Mouse (Mus musculus) CD8-positive naive resting alpha-beta T cell, adult 57 days (primary cell): Measurements from ENCODE around the gene Ccdc12. TPM values are rescaled to one million over a fixed set of nuclear protein-coding genes. Genes with fewer than 3 reads are reported as not detected.

ENCODE experiments used
- total RNA-seq: library from RNA; stranded (reverse); gene quantifications from one replicate; pipeline ENCODE4 v1.2.4, GENCODE M21; 2023

The Ccdc12 gene
- total RNA-seq: 86.0 TPM

DNA sequence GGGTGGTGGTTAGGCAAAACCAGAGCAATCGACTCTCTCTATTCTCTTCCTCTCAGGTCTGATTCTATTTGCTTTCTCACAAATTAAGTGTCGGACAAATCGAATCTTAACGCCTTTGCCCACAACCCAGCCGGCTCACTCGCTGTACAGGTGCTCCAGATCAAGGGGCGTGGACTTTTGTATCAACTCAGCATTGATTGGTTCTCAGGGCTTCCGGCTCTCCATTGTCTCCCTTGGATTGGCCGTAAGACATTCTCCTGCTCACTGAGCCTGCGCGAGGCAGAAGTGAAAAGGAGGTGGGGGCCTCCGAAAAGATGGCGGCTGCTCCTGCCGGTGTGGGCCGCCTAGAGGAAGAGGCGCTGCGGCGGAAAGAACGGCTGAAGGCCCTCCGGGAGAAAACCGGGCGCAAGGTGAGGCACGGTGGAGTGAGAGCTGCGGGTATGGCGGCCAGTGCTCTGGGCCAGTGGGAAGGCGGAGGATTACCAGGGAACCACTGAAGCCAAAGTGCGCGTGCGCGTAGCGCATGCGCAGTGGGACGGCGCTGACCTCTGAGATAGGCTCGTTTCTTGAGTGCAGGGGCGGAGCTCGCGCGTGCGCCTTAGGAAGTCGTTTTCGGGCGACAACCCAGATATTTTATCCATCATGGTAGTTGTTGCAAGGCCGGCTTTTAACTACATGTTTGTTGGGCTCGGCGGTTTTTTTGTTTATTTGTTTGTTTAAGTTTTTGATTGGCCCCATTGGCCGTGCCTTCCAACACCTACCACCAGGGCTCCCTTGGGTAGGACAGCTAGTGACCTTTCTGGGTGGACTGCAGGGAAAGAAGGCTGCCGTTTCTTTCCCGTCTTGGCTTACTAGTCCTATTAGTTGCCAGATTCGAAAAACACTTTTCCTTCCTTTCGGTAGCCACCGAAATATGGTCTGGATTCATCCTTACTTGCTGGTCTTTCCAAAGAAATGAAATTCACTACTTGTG is at the start of gene Ccdc12:
TSS of gene Ccdc12 (plus strand) at position 255 of the 973 bp plus-strand sequence.

DNA sequence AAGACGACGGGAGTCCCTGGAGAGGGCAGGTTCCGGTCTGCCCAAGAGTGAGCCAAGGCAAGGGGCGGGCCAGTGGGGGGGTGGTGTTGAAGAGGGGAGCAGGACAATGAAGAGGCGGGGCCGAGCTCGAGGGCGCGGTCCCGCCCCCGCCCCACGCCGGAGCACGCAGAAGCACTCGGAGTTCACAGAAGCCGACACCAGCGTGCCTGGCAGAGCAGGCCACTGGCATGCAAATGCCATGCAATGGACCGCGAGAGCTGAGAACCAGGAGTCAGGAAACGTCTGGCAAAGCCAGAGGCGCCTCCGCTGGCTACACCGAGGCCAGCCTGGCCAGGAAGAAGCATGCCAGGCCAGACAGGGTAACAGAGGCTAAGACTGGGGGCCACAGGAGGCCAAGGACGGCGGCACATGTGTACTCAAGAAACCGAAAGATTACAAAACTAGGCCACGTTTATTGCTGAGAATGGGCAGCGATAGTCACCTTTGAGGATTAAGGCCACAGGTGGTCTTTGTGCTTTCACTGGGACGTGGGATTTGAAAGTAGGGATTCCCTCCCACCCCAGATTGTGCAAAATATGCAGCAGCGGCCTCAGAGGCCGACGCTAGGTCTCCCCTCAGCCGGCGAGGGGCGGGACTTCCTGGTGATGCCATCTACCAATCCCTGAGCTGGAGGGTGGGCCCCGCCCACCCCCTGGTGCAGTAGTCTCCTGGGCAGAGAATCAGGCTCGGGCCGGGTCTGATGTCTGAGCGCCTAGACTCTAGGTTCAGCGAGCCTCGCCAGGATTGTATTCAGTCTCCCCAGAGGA is 31.7 kb upstream of the Ccdc12 start, which contains the start of gene Nradd:
TSS of gene Nradd (minus strand) at position 92 of the 806 bp plus-strand sequence.

DNA sequence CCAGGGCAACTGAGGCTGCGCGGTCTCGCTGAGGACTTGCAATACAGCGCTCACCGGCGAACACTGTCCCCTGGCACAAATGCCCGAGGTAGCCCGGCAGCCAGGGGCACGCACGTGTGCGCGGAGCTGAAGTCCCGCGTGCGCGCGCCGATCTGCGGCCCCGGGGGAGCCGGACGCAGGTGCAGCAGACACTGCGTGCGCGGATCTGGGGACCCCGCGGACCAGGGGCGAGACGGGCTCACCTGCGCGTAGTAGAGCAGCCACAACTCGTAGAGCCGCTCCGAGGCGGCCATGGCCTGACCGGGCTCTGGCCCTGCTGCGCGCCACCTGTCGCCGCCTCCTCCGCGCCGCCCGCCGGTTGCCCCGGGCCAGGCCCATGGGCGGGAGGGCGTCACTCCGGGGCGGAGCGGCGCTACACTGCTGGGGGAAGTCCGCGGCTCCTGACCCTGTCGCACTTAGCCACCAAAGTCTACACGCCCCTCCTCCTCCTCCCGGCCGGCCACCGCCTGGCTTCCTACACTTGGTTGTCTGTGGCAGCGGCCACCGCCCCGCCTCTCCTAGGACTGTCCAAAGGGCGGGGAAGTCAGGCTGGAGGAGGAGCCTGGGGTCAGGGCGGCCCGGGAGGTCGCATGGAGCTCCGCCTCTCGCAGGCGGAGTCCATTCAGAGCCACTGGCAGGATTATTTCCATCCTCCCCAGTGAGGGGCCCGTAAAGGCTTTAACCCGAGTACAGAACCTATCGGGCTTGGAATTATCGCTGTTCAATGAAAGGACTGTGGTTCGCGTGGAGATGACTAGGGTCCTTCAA is 2.4 kb upstream of the Ccdc12 start, which contains the start of gene Nbeal2:
TSS of gene Nbeal2 (minus strand) at position 507 of the 807 bp plus-strand sequence.

DNA sequence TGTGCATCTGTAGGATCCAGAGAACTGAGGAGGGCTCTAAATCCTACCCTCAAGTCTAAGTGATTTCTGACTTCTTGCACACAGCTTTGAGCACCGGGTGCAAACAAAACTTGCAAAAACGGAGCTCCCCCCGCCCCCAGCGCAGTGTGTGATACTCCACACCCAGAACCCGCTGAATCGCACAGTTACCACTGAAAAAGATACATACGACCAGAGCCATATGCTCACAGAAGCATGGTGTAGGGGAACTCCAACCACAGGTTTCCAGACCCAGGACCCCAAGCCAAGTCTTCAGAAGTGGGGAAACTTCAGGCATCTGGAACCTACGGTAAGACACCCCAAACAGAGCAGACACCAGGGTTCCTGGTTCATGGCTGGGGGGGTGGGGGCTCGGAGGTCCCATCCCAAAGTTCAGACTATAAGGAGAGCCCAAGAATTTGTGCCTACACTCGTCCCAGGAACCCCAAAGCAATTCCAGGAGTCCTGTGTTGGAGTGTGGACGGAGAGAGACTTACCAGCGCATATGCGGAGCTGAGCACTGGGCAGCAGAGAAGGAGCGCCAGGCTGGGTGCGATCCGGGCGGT is 85.5 kb downstream of the Ccdc12 start, which contains the start of gene Myl3:
TSS of gene Myl3 (plus strand) at position 151 of the 584 bp plus-strand sequence.

DNA sequence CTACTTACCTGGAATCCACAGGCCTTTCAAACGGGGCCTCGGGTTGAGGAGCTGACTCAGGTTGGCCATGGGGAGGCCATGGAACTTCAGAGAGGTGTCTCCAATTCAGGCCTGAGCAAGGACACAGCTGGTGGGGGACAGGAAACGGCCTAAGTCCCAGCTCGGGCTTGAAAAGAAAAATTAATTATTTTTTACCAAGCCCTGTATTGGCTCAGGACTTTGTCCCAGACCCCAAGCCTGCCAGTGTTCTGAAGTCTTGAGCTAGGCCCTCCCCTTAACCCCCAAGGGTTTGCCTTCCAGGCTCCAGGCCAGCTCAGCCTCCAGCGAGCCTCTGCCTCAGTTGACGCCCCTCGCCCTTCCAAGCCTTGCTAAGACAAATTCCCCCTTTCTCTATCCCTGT is 90.7 kb downstream of the Ccdc12 start, which contains the start of gene Pth1r:
TSS of gene Pth1r (minus strand) at position 185 of the 400 bp plus-strand sequence.

Other genes starting within 250 kb of the Ccdc12 start
- 59.0 TPM for gene Ptpn23, start 248.3 kb upstream of the Ccdc12 start, total RNA-seq
- 4.0 TPM for gene Ngp, start 236.8 kb upstream of the Ccdc12 start, total RNA-seq
- gene Klhl18, start 179.8 kb upstream of the Ccdc12 start, total RNA-seq: 28.3 TPM
- gene Kif9, start 179.5 kb upstream of the Ccdc12 start, total RNA-seq: 0.52 TPM
- 130 TPM for gene Setd2, start 123.9 kb upstream of the Ccdc12 start, total RNA-seq
- gene Nradd, start 32.1 kb upstream of the Ccdc12 start, total RNA-seq: 5.8 TPM
- gene Nbeal2, start 2.3 kb upstream of the Ccdc12 start, total RNA-seq: 85.6 TPM
- not detected for gene Myl3, start 85.4 kb downstream of the Ccdc12 start, total RNA-seq
- not detected for gene Pth1r, start 90.6 kb downstream of the Ccdc12 start, total RNA-seq
- gene Prss42, start 141.7 kb downstream of the Ccdc12 start, total RNA-seq: not detected
- gene Prss44, start 157.5 kb downstream of the Ccdc12 start, total RNA-seq: not detected
- gene Prss43, start 170.2 kb downstream of the Ccdc12 start, total RNA-seq: not detected
- gene Prss45, start 178.1 kb downstream of the Ccdc12 start, total RNA-seq: not detected
- gene Prss46, start 188.0 kb downstream of the Ccdc12 start, total RNA-seq: not detected
- not detected for gene Prss50, start 201.5 kb downstream of the Ccdc12 start, total RNA-seq
- gene Als2cl, start 223.4 kb downstream of the Ccdc12 start, total RNA-seq: 486 TPM
- gene Tmie, start 223.6 kb downstream of the Ccdc12 start, total RNA-seq: 42.9 TPM